Mouse (Mus musculus) embryonic stem cell, embryonic (primary cell): Measurements from ENCODE around the gene Fam171a2.

Experiments
- CTCF ChIA-PET, 4 experiments: fragments of 300-600 bp in 2 of 4; fragments of 350-600 bp in 2 of 4; sonication (Branson Sonifier 250); formaldehyde crosslinking; loops; one replicate each; lab custom pipeline; 2022; ENCODE audit warnings: inconsistent platforms in 2 of 4; lab: Charles Lee
- POLR2A ChIA-PET, 4 experiments: fragments of 300-600 bp in 2 of 4; fragments of 350-600 bp in 2 of 4; sonication (Branson Sonifier 250); formaldehyde crosslinking; loops; one replicate each; lab custom pipeline; 2022; ENCODE audit warnings: antibody characterized with exemption in 4 of 4, inconsistent platforms in 1 of 4; lab: Charles Lee

Fam171a2 gene

GRCm38 (mm10) chr11:102415034-102415802 lies 32.3 kb downstream of the Fam171a2 start:
- POLR2A ChIA-PET = interaction anchor here (0.6 to 35.7 kb wide), 17 partner anchors 8 to 165 kb away, joined by 3 to 1349 read pairs (median 4); partner anchors contain the start of genes Grn (in 2 of the 4), Ubtf (in 2 of the 4) and Slc25a39 (in 1 of the 4)
- CTCF ChIA-PET = interaction anchor here in 2 of 4 experiments (0.5 to 2.3 kb wide), 11 partner anchors 9 to 278 kb away, joined by 3 to 17 read pairs (median 4); partner anchors contain the start of gene Grn (in 2 of the 2)

- ChIA-PET POLR2A (interaction anchor here (0.6 to 35.7 kb wide), 14 partner anchors 11 to 128 kb away, joined by 3 to 1349 read pairs (median 6); partner anchors contain the start of genes Grn (in 3 of the 4), Ubtf (in 2 of the 4) and Tmub2 (in 1 of the 4)), CTCF (interaction anchor here in 2 of 4 experiments (0.8 to 2.7 kb wide), 9 partner anchors 14 to 104 kb away, joined by 3 to 14 read pairs (median 6); partner anchors contain the start of genes Fam171a2 (in 1 of the 2) and Grn (in 1 of the 2))
Measured at GRCm38 (mm10) chr11:102413059-102413458, 34.4 kb downstream of the Fam171a2 start.

- CTCF ChIA-PET = interaction anchor here (0.6 to 2.7 kb wide), 32 partner anchors 14 to 515 kb away, joined by 3 to 14 read pairs (median 4); partner anchors contain the start of genes Grn (in 2 of the 4), Atxn7l3 (in 1 of the 4), BC030867 (in 1 of the 4) and Tmub2 (in 1 of the 4)
- POLR2A ChIA-PET = interaction anchor here (0.6 to 35.7 kb wide), 21 partner anchors 12 to 163 kb away, joined by 3 to 1349 read pairs (median 5); partner anchors contain the start of genes Grn (in 3 of the 4), Tmub2 (in 3 of the 4), Ubtf (in 2 of the 4) and BC030867 (in 1 of the 4)
Measured at GRCm38 (mm10) chr11:102411704-102412103, 35.8 kb downstream of the Fam171a2 start.

GRCm38 (mm10) chr11:102411061-102411460 lies 36.4 kb downstream of the Fam171a2 start:
- ChIA-PET POLR2A (interaction anchor here in 3 of 4 experiments (0.6 to 35.7 kb wide), 22 partner anchors 10 to 162 kb away, joined by 3 to 1349 read pairs (median 8); partner anchors contain the start of genes Tmub2 (in 3 of the 3), Ubtf (in 3 of the 3), Grn (in 2 of the 3) and Rundc3a (in 2 of the 3)), CTCF (interaction anchor here (0.5 to 4.5 kb wide), 35 partner anchors 14 to 515 kb away, joined by 3 to 62 read pairs (median 5); partner anchors contain the start of genes Grn (in 2 of the 4), Atxn7l3 (in 1 of the 4) and Tmub2 (in 1 of the 4))

GRCm38 (mm10) chr11:102410345-102410744 lies 37.1 kb downstream of the Fam171a2 start:
- ChIA-PET POLR2A (interaction anchor here (0.6 to 35.7 kb wide), 36 partner anchors 9 to 299 kb away, joined by 3 to 1349 read pairs (median 7); partner anchors contain the start of genes Grn (in 3 of the 4), Rundc3a (in 3 of the 4), Tmub2 (in 3 of the 4) and Ubtf (in 3 of the 4)), CTCF (interaction anchor here (0.6 to 4.5 kb wide), 20 partner anchors 20 to 162 kb away, joined by 3 to 62 read pairs (median 4); partner anchors contain the start of genes BC030867 (in 1 of the 4), Grn (in 1 of the 4) and Tmub2 (in 1 of the 4))

- ChIA-PET POLR2A (interaction anchor here (0.6 to 35.7 kb wide), 46 partner anchors 8 to 299 kb away, joined by 3 to 1349 read pairs (median 9); partner anchors contain the start of genes Grn (in 3 of the 4), Rundc3a (in 3 of the 4), Ubtf (in 3 of the 4) and Tmub2 (in 2 of the 4)), CTCF (interaction anchor here (0.6 to 4.5 kb wide), 18 partner anchors 21 to 166 kb away, joined by 3 to 62 read pairs (median 4); partner anchors contain the start of genes BC030867 (in 1 of the 4), Grn (in 1 of the 4) and Tmub2 (in 1 of the 4))
Measured at GRCm38 (mm10) chr11:102409795-102410330, 37.6 kb downstream of the Fam171a2 start.

GRCm38 (mm10) chr11:102408888-102409794 lies 38.3 kb downstream of the Fam171a2 start:
- ChIA-PET CTCF (interaction anchor here (0.6 to 4.5 kb wide), 28 partner anchors 13 to 484 kb away, joined by 3 to 62 read pairs (median 6); partner anchors contain the start of genes BC030867 (in 2 of the 4), Grn (in 1 of the 4) and Tmub2 (in 1 of the 4)), POLR2A (interaction anchor here (0.5 to 35.7 kb wide), 140 partner anchors 8 to 724 kb away, joined by 3 to 1349 read pairs (median 10); partner anchors contain the start of genes Ubtf (in 4 of the 4), Asb16 (in 3 of the 4), BC030867 (in 3 of the 4) and Fam171a2 (in 3 of the 4))

- ChIA-PET CTCF (interaction anchor here (0.6 to 4.5 kb wide), 28 partner anchors 14 to 160 kb away, joined by 3 to 62 read pairs (median 4); partner anchors contain the start of genes BC030867 (in 2 of the 4), Grn (in 1 of the 4), Rundc3a (in 1 of the 4) and Tmub2 (in 1 of the 4)), POLR2A (interaction anchor here (0.6 to 35.7 kb wide), 151 partner anchors 8 to 726 kb away, joined by 3 to 1349 read pairs (median 8); partner anchors contain the start of genes Rundc3a (in 4 of the 4), Ubtf (in 4 of the 4), Asb16 (in 3 of the 4) and BC030867 (in 3 of the 4))
Measured at GRCm38 (mm10) chr11:102408344-102408876, 39.1 kb downstream of the Fam171a2 start.

GRCm38 (mm10) chr11:102407834-102408215 lies 39.7 kb downstream of the Fam171a2 start, which contains the start of gene Slc25a39:
TSS of gene Slc25a39 (minus strand) at chr11:102407946.
- CTCF ChIA-PET = interaction anchor here (0.5 to 4.5 kb wide), 29 partner anchors 13 to 225 kb away, joined by 3 to 62 read pairs (median 4); partner anchors contain the start of genes BC030867 (in 2 of the 4), Fam171a2 (in 1 of the 4), Grn (in 1 of the 4) and Rundc3a (in 1 of the 4)
- POLR2A ChIA-PET = interaction anchor here (0.5 to 35.7 kb wide), 178 partner anchors 8 to 726 kb away, joined by 3 to 1349 read pairs (median 7); partner anchors contain the start of genes Grn (in 4 of the 4), Rundc3a (in 4 of the 4), Ubtf (in 4 of the 4) and Asb16 (in 3 of the 4)

- CTCF ChIA-PET = interaction anchor here (0.5 to 4.5 kb wide), 22 partner anchors 12 to 225 kb away, joined by 3 to 62 read pairs (median 4); partner anchors contain the start of genes BC030867 (in 1 of the 4), Fam171a2 (in 1 of the 4), Fzd2 (in 1 of the 4) and Grn (in 1 of the 4)
- POLR2A ChIA-PET = interaction anchor here (0.5 to 35.7 kb wide), 153 partner anchors 7 to 753 kb away, joined by 3 to 1349 read pairs (median 8); partner anchors contain the start of genes Grn (in 4 of the 4), Rundc3a (in 4 of the 4), Ubtf (in 4 of the 4) and Atxn7l3 (in 3 of the 4)
Measured at GRCm38 (mm10) chr11:102406900-102407833, 40.3 kb downstream of the Fam171a2 start.

- ChIA-PET POLR2A (interaction anchor here (0.7 to 35.7 kb wide), 61 partner anchors 9 to 227 kb away, joined by 3 to 1349 read pairs (median 16); partner anchors contain the start of genes Ubtf (in 4 of the 4), BC030867 (in 3 of the 4), Rundc3a (in 3 of the 4) and Tmub2 (in 3 of the 4)), CTCF (interaction anchor here in 3 of 4 experiments (0.9 to 4.5 kb wide), 7 partner anchors 12 to 198 kb away, joined by 3 to 62 read pairs (median 9); partner anchors contain the start of genes BC030867 (in 1 of the 3), Fzd2 (in 1 of the 3) and Rundc3a (in 1 of the 3))
Measured at GRCm38 (mm10) chr11:102406401-102406800, 41.1 kb downstream of the Fam171a2 start.

- ChIA-PET POLR2A (interaction anchor here (0.5 to 35.7 kb wide), 36 partner anchors 8 to 618 kb away, joined by 3 to 1349 read pairs (median 24); partner anchors contain the start of genes Rundc3a (in 3 of the 4), Ubtf (in 3 of the 4), Grn (in 2 of the 4) and Asb16 (in 1 of the 4)), CTCF (interaction anchor here in 1 of 4 experiments (0.6 to 3.1 kb wide), 3 partner anchors 12 to 234 kb away, joined by 4 to 12 read pairs (median 5); partner anchors contain the start of gene Rundc3a)
Measured at GRCm38 (mm10) chr11:102405544-102406285, 41.8 kb downstream of the Fam171a2 start.
